Mouse (Mus musculus) layer of hippocampus, postnatal 36 days (tissue): ENCODE measurements around the gene Ints11. TPM values are rescaled to one million over a fixed set of nuclear protein-coding genes. Genes with fewer than 3 reads are reported as not detected.

ENCODE experiments used
- DNase-seq, 2 experiments: peaks; one replicate each; pipeline ENCODE4 v3.0.0; 2022
- total RNA-seq, 2 experiments: library from RNA; stranded (reverse); gene quantifications; 2 replicates each; pipeline ENCODE4 v1.2.3; 2021

The Ints11 gene
- total RNA-seq: 10 to 100 TPM; 35.7 to 36.9 TPM

DNA sequence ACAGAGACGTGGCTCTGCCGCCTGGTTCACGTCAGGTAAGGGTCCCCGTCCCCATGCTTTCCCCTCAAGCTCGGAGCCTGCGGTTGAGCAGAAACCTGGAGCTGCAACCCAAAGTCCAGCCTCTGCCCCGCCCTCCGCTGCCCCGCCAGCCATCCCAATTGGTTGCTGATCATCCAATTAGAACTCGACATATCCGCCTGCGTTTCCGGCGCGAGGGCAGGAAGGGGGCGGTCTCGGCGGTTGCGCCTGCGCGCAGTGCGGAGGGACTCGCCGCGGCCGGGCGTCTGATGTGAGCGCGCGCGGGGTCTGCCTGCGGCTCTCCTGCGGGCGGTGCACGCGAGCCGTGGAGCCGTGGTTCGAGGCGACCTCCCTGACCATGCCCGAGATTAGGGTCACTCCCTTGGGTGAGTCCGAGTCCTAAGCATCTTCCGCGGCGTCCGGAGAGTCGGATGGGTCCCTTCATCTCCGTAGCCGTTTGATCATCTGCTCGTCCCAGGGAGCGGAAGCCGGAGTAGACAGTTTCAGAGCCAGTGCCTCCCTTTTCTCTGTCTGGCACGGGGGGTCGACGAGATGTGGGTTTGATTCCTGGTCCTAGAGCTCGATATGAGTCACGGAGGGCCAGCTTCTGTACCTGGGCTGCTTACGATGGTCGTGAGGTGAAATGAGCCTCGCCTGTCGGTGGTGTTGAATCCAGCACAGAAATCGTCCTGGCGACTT is at the start of gene Ints11, which contains the start of gene Cptp:
TSS of gene Ints11 (plus strand) at position 230 of the 717 bp plus-strand sequence.
TSS of gene Cptp (minus strand) at position 124 of the 717 bp plus-strand sequence.
- DNase-seq: peak; percentile 96 to 97

DNA sequence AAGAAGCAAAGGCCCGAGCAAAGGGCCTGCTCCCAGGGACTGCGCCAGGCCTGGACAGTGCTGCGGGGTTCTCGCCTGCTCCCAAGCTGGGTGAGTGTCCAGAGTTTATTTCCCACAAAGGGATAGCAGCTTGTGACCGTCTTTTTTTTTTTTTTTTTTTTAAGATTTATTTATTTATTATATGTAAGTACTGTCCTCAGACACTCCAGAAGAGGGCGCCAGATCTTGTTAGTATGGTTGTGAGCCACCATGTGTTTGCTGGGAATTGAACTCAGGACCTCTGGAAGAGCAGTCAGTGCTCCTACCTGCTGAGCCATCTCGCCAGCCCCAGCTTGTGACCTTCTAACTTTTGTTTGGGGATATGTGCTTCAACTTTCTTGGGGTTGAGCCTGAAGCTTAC is 48.3 kb upstream of the Ints11 start:
- no peak for DNase-seq

DNA sequence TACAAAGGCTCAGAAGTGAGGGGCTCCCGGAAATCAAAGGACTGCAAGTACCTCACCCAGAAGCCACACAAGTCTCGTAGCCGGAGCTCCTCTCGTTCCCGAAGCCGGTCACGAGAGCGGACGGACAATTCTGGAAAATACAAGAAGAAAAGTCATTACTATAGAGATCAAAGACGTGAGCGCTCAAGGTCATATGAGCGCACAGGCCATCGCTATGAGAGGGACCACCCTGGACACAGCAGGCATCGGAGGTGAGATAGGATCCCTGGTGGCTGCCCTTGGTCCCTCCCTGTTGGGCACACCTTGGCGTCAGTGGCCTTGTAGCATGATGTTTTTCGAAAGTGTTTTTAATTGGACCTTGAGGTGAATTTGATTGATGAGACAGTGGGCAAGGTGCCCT is 45.9 kb upstream of the Ints11 start:
- no peak for DNase-seq

DNA sequence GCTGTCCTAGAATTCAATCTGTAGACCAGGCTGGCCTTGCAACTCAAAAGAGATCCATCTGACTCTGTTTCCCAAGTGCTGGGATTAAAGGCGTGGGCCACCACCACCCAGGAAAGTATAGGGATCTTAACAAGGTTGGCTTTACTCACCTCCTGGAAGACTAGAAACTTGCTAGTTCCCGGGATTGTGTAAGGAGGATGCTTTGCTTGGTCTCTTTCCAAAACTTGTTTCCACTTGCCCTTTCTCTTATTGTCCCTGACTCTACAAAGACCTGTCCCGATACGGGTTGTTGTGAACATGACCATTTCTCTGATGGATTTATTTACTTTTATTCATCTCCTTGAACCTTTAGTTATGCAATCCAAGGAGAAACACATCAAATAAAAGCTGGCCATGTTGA is 39.5 kb upstream of the Ints11 start:
- DNase-seq: no peak

DNA sequence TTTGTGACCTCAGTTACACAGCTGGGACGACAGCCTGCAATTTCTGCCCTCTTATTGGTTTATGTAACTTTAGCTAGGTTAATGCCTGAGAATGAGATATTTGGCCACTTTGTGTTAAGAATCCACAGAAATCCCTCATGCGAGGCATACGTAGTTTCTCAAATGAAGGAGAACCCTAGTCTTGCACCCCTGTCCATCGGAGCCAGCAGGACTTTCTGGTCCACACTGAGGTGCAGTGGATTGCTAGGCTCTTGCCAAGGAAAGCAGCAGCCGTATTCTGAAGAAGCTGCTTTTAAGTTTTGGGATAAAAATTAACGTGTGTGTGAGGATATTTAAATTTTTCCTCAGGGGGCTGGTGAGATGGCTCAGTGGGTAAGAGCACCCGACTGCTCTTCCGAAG is 38.8 kb upstream of the Ints11 start:
- no peak for DNase-seq

DNA sequence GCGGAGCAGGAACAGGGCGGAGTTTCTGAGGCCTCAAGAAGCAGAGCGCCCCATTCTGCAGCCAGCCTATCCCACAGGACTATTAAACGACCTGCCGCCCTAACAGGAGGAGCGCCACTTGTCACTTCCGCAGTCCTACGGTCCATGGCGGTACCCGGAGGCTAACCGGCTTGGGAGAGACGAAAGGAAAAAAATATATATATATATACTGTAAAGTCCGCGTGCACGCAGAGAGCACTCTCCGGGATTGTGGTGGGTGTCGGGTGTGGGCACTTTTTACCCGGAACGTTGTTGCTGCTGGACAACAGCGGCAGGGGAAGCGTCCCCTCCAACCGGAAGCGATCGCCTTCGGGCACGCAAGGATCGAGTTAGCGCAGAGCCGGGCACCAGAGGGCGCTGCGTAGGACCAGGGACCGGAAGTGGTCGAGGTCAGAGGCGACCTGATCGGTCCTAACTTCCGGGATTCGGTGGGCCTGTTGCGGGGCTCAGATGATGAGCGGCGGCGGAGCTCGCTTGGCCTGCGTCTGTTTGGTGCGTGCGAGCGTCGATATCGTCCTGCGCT is 38.1 kb upstream of the Ints11 start, which contains the start of gene Aurkaip1:
TSS of gene Aurkaip1 (plus strand) at position 68 of the 562 bp plus-strand sequence.
- peak; percentile 92 to 94 for DNase-seq

DNA sequence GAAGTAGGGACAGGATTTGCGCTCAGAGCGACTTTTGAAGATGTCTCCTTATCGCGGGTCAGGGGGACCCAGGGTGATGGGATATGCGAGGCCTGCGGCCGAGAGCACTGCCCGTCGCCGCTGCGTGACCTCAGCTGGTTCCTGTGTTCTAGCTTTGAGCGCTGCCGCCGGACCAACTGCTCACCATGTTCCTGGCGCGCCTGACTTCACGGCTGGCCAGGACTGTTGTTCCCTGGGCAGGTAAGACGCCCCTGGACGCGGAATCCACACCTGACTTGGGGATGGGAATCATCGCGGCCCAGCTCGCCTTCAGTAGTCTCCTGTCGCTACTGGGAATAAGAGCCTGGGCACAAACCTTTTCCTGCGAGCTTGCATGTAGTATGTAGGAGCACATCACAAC is 37.5 kb upstream of the Ints11 start:
- DNase-seq: no peak

DNA sequence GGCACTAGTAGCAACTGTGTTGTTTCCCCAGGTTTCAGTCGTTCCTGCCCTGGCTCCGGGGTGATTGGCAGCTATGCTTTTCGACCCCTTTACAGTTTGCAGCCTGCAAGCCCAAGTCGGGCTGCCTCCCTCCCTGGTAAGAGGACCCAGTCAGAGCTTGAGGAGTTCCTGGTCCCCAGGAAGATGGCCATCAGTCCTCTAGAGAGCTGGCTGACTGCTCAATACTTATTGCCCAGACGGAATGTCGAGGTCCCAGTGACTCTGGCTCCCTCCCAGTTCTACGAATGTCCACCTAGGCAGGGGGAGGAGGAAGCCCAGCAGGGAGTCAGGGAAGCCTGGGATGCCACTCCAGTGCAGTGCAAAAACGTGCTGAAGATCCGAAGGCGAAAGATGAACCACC is 37.0 kb upstream of the Ints11 start:
- DNase-seq: no peak

DNA sequence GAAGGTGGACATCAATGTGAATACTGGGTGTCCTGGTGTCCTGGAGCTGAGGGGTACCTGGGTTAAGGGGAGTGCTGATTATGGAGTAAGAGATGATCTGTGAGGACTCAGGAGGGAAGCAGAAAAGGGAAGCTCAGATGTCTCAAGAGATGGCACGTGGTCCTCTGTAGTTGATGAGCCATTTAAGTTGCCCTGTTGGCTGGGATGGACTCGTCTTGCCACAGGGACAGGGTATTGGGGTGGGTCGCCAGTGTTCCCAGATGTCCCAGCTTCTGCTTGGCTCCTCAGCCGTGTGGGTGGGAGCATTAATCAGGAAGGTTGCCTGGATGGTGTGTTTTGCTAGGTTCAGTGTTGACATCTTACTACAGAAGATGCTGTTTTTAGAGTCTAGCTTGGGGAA is 36.1 kb upstream of the Ints11 start:
- no peak for DNase-seq

DNA sequence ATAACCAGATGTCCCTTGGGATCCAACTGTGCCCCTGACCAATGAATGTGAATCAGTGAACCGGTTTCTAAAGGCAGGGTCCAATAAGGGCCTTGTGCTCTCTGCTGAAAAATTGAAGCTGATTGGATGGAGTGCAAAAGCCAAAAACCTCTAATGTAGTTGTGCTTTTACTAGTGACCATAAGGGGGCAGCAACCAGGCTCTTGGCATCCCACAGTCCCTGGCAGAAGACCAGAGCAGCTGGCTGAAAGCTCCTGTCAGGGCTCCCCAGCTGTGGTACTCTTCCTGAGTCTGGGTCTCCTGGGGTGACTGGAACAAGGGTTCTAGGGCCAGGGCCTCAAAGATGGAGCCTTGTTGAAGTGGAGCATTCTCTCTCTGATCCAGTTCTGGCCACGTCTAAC is 35.5 kb upstream of the Ints11 start:
- DNase-seq: peak; percentile 67 to 69

DNA sequence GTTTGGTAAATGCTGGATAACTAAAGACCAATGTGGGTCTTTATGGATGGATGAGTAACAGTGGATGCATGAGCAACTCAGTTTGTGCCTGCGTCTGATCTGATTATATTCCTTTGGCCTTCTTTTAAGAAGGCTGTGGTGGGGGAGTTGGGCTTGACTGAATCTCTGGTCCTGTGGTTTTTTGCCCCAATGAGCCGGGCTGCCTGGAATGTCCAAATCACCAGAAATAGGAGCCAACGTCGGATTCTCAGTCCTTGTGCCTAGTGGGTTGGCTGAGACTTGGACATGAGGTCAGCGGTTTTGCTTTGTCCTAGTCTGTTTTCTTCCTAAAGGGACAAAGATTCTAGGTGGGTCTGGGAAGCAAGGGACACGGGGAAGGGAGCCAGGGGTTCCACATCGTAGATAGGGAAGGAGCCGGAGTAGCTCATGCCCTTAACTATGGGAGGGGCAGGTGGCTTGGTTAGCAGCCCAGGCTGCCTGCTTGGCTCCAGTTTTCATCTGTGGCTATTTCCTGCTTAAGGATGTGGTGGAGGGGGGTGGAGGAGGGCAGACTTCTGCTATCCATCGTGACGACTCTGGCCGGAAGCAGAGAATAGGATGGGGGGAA is 31.8 kb upstream of the Ints11 start:
- DNase-seq: no peak

DNA sequence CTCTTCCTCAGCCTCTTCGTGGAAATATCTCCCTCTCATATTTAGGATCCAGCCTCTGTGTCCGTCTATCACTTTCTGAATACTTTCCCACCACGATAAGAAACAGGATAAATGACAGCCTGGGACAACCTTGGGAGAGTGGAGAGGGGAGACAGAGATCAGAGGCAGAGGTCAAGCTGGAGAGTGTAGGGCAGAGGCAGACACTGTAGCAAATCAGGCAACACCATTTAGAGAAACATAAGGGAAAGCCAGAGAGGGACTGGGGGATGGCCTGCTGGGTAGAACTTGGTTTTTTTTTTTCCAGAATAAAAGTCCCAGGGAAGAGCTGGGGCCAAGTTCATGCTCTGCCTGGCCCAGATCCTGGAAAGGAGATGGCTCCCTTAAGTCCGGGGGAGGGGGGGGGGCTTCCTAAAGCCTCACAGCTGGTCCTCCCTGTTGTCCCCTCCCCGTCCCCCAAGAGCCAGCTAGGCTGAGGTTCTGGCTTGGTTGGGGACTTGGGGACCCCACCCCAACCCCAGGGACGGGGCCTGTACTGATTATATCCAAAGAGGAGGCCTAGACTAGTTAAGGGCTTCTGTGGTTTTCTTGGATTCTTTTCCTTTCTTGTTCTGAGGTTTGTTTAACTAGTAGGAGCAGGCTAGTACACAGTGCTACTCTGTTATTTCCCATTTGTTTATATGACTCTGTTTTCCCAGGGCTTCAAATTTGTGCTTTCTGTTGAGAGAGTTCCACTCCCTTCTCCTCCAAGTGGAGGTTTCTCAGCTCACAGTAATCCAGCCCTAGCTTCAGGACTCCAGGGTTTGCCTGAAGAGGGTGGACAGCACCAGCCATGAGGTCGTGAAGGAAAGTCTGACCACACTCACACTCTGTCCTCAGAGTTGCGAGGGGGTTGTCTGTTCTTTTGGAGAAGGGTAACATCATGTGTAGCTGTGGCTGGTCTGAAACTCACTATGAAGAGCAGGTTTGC is 30.9 kb upstream of the Ints11 start:
- no peak for DNase-seq

DNA sequence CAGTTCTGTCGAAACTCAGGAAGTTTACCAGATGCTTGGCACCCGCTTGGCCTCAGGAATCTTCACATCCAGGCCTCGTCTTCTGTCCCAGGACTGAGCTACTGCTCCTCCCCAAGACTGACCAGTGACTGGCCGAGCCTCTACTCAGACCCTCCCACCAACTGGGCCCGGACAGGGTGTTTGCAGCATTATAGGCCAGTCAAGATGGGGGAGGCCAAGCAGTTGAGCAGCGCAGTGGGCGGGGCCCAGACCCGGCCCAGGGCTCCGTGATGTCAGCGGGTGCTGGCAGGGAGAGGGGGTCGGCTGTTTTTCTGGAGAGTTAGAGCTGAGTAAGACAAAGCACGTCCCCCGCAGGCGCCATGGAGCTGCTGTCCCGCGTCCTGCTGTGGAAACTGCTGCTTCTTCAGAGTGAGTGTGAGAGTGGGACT is 29.8 kb upstream of the Ints11 start, which contains the start of gene Mxra8:
TSS of gene Mxra8 (plus strand) at position 198 of the 428 bp plus-strand sequence.
- no peak for DNase-seq

DNA sequence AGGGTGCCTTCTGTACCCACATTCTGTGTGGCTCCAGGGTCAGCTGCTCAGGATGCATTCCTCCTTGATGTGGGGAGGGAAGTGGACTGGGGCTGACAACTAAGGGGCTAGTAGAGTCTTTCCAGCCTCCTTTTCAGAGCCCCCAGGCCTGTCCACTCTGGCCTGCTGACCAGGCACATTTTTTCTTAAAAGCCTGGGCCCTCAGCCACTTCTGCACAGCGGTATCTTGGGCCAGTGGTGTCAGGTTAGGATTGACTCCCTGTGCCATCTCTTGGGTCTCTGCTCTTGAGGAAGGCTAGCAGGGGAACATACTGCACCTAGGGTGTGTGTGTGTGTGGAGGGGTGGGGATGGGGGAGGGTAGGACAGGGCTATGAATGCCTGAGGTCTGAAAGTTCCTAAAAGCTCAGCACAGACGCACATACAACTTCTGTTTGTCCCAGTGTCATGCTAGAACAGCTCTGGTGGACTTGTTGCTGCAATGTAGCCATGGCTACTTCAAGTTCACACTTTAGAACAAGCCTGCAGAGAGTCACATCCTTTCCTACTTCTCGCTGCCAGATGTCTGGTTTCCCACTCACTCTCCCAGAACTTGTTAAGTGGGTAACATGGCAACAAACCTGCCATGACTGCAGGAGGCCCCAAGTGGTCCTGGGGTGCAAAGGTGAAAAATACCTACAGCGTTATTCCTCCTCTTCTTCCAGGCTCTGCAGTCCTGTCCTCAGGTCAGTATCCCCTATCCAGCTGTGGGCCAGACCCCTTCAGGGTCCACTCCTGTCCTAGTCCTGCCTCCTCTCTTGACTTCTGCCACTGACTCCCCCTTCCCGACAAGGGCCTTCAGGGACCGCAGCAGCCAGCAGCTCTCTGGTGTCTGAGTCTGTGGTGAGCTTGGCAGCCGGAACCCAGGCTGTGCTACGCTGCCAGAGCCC is 29.0 kb upstream of the Ints11 start:
- DNase-seq: no peak

DNA sequence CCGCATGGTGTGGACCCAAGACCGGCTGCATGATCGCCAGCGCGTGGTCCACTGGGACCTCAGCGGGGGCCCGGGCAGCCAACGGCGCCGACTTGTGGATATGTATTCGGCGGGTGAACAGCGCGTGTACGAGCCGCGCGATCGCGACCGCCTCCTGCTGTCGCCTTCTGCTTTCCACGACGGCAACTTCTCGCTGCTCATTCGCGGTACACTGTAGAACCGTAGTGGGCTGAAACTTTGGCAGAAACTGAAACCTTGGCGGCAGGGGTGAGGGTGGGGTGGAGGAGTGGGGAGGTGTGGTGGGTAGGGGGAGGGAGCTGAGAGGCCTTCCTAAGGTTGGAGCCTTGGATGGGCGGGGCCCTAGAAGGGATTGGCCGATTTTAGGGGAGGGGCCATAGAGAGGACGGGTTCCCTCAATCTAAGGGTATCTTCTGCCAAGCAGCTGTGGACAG is 28.3 kb upstream of the Ints11 start:
- no peak for DNase-seq

DNA sequence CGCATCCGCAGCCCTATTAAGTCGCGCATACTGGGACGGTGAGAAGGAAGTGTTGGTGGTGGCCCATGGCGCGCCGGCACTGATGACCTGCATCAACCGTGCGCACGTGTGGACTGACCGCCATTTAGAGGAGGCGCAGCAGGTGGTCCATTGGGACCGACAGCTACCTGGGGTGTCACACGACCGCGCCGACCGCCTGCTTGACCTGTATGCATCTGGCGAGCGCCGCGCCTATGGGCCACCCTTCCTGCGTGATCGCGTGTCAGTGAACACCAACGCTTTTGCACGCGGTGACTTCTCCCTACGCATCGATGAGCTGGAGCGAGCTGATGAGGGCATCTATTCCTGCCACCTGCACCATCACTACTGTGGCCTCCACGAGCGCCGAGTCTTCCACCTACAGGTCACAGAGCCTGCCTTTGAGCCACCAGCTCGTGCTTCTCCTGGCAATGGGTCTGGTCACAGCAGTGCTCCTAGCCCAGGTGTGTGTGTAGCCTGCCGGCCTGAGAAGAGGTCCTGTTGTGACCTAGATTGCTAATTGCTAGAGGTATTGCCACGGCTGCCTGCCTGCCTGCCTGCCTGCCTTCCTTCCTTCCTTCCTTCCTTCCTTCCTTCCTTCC is 27.6 kb upstream of the Ints11 start:
- DNase-seq: no peak

DNA sequence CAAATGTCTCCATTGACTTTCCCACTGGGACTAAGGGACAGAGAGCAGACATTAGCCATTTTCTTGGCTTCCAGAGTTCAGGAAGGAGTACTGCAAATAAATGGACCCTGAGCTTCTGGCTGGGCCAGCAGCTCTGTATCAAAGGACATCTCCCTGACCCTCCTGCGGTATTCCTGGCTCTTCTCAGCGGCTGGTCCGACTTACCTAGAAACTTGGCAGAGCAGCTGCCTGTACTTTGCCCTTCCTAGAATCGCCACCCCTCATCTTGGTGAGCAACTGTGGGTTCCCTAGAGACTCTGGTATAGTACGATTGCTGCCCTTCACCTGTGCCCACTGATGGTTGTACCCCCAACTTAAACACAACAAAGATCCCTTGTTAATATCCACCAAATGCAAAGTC is 26.1 kb upstream of the Ints11 start:
- DNase-seq: no peak

DNA sequence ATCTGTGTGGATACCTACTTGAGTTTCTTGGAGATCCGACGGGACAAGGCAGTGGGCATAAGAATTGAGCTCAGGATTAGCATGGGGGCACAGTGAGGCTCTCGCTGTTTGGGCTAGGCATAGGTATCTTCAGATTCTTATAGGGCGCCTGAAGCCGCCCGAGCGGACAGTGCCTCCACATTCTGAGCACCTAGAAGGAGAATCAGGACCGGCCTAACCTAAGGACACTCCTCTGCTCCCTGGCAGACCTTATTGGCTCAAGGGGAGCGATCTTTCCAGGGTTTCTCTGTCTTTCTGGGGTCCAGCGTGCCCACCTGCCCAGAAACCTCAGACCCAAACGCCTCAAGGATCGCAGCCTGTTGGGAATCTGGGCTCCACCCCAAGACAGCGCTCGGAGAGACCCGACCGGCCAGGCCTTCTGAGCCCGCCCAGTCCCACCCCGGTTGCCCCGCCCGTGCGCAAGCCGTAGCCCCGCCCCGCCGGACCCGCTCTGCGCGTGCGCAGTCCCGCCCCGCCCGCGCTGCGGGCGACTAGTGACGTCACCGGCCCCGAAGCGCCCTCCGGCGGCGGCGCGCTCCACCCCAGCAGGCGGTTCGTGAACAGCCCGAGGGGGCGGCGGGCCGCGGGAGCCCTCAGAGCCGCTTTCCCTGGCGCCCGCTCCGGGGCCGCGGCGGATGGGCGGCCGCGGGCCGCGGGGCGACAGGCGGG is 22.3 kb upstream of the Ints11 start, which contains the start of gene Dvl1:
TSS of gene Dvl1 (plus strand) at position 532 of the 708 bp plus-strand sequence.
- peak; percentile 96 to 97 for DNase-seq

DNA sequence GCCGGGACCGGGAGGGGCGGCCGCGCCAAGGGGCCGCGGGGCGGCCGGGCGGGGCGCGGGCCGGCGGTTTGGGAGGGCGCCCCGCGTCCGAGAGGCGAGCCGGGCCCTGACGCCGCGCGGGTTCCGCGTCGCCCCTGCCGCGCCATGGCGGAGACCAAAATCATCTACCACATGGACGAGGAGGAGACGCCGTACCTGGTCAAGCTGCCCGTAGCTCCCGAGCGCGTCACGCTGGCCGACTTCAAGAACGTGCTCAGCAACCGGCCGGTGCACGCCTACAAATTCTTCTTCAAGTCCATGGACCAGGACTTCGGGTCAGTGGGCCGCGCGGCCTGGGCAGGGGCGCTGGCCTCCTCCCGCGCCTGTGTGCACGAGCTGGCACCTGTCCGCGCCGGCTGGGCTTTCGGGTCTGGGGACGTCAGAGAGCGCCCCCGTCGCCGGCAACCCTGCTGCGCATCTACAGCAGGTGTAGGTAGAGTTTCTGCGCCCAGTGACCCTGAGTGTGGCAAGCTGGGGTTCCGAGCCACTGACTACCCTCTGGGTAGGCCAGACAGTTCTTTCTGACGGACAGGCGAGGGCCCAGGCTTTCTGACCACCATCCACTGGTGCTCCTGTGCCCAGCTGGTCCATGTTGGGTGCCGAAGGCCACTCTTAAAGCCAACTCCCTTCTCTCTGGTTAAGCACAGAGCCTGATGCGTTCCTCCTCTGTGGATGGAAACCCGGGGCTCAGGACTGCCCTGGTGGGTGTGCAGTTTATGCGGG is 21.6 kb upstream of the Ints11 start:
- peak in 1 of 2 experiments; percentile 35 for DNase-seq
